Mouse (Mus musculus): ENCODE measurements around the gene Lrrc52. TPM values are rescaled to one million over a fixed set of nuclear protein-coding genes. Genes with fewer than 3 reads are reported as not detected.

Lrrc52 gene
- polyA plus RNA-seq, 1 experiment from 2014 or later = not detected

DNA sequence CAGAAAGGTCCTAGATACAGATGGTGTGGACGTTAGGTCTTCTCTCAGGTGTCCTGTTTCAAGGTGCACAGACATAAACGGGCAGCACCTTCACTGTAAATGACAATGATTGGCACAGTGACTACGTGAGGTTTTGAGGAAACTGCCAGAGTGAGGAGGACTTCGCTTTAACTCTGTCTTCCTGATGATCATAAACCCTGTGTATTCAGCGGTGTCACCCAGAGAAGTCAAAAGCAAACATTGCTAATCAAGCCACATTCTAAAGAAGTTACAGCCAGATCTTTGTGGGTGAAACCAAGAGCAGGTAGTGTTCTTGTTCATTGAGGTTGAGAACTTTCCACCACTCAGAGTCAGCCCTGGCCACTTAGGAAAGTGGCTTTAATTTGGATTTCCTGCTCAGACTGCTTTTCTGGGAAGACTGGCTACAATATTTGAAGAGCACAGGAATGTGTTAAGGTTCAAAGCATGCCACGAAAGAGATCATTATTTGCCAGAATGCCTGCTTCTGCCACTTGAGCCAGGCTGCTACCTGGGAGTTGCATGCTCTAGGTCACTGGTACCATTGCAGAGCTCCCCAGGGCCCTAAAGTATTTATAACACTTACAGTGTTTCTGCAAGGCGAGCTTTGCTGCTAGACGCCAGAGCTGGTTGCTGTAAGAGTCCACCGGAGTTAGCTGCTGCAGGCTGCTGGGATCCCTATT is 35.5 kb downstream of the Lrrc52 start:
- Histone ChIP-seq H3K27ac (no peak overlapping the region), H3K9ac (no peak overlapping the region), H3K4me2 (replicated peaks) (no peak overlapping the region), H3K9me3 (replicated peaks) (no peaks in the 10 kb centered on the region), H3K36me3 (no peaks in the 10 kb centered on the region), H3K4me3 (no peak overlapping the region), H3K27me3 (no peaks in the 10 kb centered on the region), H3K4me1 (no peaks in the 10 kb centered on the region)
- WGBS = 70% methylated on average over 9 of the region's 9 CpGs
- ATAC-seq (ENCODE audit: low FRiP score) = no peak

DNA sequence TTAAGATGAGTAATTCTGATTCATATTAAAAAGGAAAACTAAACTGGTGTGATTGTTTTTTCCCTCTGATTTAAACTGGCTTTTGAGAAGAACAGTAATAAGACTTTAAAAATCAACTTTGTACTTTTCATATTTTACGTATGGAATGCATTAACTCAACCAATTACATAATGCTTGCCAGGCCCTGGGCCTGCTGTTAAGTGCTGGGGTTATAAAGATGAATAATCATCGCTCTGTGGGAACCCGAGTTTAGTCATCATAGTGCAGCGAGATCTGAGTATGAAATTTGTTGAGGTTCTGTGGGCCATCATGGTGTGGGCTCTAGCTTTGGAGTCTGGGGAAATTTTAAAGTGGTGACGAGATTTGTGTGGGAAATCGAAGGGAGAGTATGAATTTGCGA is 39.9 kb downstream of the Lrrc52 start:
- Histone ChIP-seq H3K4me1 (no peaks in the 10 kb centered on the region), H3K4me3 (no peak overlapping the region), H3K36me3 (no peaks in the 10 kb centered on the region), H3K27ac (no peak overlapping the region), H3K9me3 (replicated peaks) (no peaks in the 10 kb centered on the region), H3K9ac (no peak overlapping the region), H3K4me2 (replicated peaks) (no peak overlapping the region), H3K27me3 (0 out of 2 replicates have a peak, but pooled peaks cover 5% of the 10 kb centered on the region)
- ATAC-seq (ENCODE audit: low FRiP score) = no peak
- 75% methylated on average over 7 of the region's 7 CpGs for WGBS

- no peak for ATAC-seq (ENCODE audit: low FRiP score)
- Histone ChIP-seq H3K4me1 (no peaks in the 10 kb centered on the region), H3K27ac (no peak overlapping the region), H3K4me2 (replicated peaks) (no peak overlapping the region), H3K9ac (no peak overlapping the region), H3K36me3 (no peaks in the 10 kb centered on the region), H3K27me3 (0 out of 2 replicates have a peak, but pooled peaks cover 5% of the 10 kb centered on the region), H3K4me3 (no peak overlapping the region), H3K9me3 (replicated peaks) (no peaks in the 10 kb centered on the region)
- WGBS = 86% methylated on average over 3 of the region's 5 CpGs
These were observed 41.0 kb downstream of the Lrrc52 start for GRCm38 (mm10) chr1:167425572-167425971.

GRCm38 (mm10) chr1:167422501-167423240 is 43.9 kb downstream of the Lrrc52 start:
- 77% methylated on average over 11 of the region's 11 CpGs for WGBS
- ATAC-seq (ENCODE audit: low FRiP score) = no peak
- Histone ChIP-seq H3K9me3 (replicated peaks) (no peaks in the 10 kb centered on the region), H3K4me2 (replicated peaks) (no peak overlapping the region), H3K4me3 (no peak overlapping the region), H3K27me3 (0 out of 2 replicates have a peak, but pooled peaks cover 5% of the 10 kb centered on the region), H3K36me3 (no peaks in the 10 kb centered on the region), H3K4me1 (no peaks in the 10 kb centered on the region), H3K27ac (no peak overlapping the region), H3K9ac (no peak overlapping the region)

- Histone ChIP-seq H3K4me3 (no peak overlapping the region), H3K9ac (no peak overlapping the region), H3K4me2 (replicated peaks) (no peak overlapping the region), H3K27ac (no peak overlapping the region), H3K27me3 (no peaks in the 10 kb centered on the region), H3K9me3 (replicated peaks) (no peaks in the 10 kb centered on the region), H3K4me1 (no peaks in the 10 kb centered on the region), H3K36me3 (no peaks in the 10 kb centered on the region)
- ATAC-seq (ENCODE audit: low FRiP score) = no peak
- 3% methylated on average over 7 of the region's 7 CpGs for WGBS
These were observed 51.7 kb downstream of the Lrrc52 start for GRCm38 (mm10) chr1:167414846-167415245.

DNA sequence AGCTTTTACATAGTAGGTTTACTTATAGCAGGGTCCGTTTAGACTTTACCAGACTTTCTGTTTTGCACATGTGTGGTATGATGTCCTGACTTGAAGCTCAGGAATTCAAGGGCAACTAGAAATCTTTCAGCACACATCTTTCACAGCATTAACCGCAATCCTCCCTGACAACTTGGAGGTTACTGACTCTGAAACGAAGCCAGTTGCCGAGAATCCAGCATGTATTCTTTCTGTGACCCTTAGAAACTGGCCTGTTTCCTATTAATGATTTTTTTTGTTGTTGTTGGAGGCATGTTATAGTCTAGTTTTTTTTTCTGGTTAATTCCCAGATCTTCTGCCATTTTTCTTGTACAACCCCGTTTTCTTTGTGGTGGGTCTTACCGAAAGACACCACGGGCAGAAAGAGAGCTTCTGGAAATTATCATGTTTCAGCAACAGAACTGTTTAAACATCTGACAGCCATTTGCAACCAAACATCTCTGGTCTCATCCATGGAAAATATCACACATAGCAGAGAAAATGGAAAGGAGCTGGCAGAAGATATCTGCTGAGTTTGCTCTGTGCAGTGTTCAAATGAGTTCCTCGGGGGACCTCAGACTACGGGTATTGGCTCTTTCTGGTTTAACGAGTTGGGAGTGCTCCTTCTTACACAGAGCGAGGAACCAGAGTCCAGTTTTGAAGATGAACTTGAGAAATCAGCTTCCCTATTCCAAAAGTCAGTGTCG is 54.4 kb downstream of the Lrrc52 start:
- no peaks in the 10 kb centered on the region; the same call in 1 of the 2 replicates for H3K27me3 ChIP-seq
- no peak overlapping the region for H3K4me2 ChIP-seq (replicated peaks)
- H3K4me1 ChIP-seq = no peaks in the 10 kb centered on the region
- H3K27ac ChIP-seq = no peak overlapping the region
- WGBS = 72% methylated on average over 12 of the region's 12 CpGs
- no peak overlapping the region for H3K4me3 ChIP-seq
- no peak overlapping the region for H3K9ac ChIP-seq
- ATAC-seq (ENCODE audit: low FRiP score) = no peak
- no peaks in the 10 kb centered on the region for H3K9me3 ChIP-seq (replicated peaks)
- H3K36me3 ChIP-seq = no peaks in the 10 kb centered on the region

DNA sequence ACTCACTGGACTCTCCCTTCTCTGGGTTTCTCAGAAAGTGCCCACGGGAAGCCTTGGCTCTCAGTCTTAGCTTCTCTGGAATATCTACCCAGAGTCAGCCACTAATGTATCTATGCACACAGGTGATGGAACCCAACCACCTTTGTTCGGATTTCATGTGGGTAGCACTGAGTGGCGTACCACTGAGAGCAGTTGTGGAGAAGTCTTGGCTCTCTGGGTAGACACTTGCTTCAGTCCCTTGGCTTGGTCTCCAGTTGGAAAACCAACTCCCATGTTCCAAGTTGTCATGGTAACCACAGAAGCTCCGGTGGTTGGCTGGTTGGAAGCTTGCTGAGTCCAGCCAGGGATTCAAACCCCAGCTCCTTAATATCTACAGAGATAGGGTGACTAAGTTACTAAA is 57.0 kb downstream of the Lrrc52 start:
- ATAC-seq (ENCODE audit: low FRiP score) = no peak
- Histone ChIP-seq H3K4me1 (no peaks in the 10 kb centered on the region), H3K36me3 (no peaks in the 10 kb centered on the region), H3K27me3 (no peaks in the 10 kb centered on the region; the same call in 1 of the 2 replicates), H3K27ac (no peak overlapping the region), H3K4me3 (no peak overlapping the region), H3K4me2 (replicated peaks) (no peak overlapping the region), H3K9me3 (replicated peaks) (no peaks in the 10 kb centered on the region), H3K9ac (no peak overlapping the region)
- 80% methylated on average over 4 of the region's 4 CpGs for WGBS

GRCm38 (mm10) chr1:167405237-167405636 is 61.3 kb downstream of the Lrrc52 start:
- Histone ChIP-seq H3K4me2 (replicated peaks) (no peak overlapping the region), H3K36me3 (no peaks in the 10 kb centered on the region), H3K9me3 (replicated peaks) (no peaks in the 10 kb centered on the region), H3K27me3 (no peaks in the 10 kb centered on the region; the same call in 1 of the 2 replicates), H3K27ac (no peak overlapping the region), H3K9ac (no peak overlapping the region), H3K4me3 (no peak overlapping the region), H3K4me1 (no peaks in the 10 kb centered on the region)
- 85% methylated on average over 4 of the region's 4 CpGs for WGBS
- ATAC-seq (ENCODE audit: low FRiP score) = no peak

Other genes with a start within 250 kb of the Lrrc52 start
- 98.6 and 112 TPM in 2 replicates for gene Uck2, start 181.5 kb downstream of the Lrrc52 start, polyA plus RNA-seq (2016; fragmentation: Nextera tagmentation; extraction: Ambion mirVana)
- 75.1 and 76.4 TPM in 2 replicates for gene Tmco1, start 158.4 kb downstream of the Lrrc52 start, polyA plus RNA-seq (2016; fragmentation: Nextera tagmentation; extraction: Ambion mirVana)
- 37.2 and 39.3 TPM in 2 replicates for gene Aldh9a1, start 116.8 kb downstream of the Lrrc52 start, polyA plus RNA-seq (2016; fragmentation: Nextera tagmentation; extraction: Ambion mirVana)
- gene Mgst3, start 72.9 kb downstream of the Lrrc52 start, polyA plus RNA-seq (2016; fragmentation: Nextera tagmentation; extraction: Ambion mirVana) = 52.0 and 59.7 TPM in 2 replicates
- 8.0 and 8.3 TPM in 2 replicates for gene Rxrg, start 131.6 kb upstream of the Lrrc52 start, polyA plus RNA-seq (2016; fragmentation: Nextera tagmentation; extraction: Ambion mirVana)
- 10.3 and 16.3 TPM in 2 replicates for gene Lmx1a, start 222.5 kb upstream of the Lrrc52 start, polyA plus RNA-seq (2016; fragmentation: Nextera tagmentation; extraction: Ambion mirVana)